Mouse (Mus musculus) brain, embryonic 18.5 days (tissue): Measurements from ENCODE around the gene Gm11554.
"Not testable (repeated sequence)": the region's sequence is repeated elsewhere in the genome, so short reads cannot be mapped to it uniquely, and the experiment has no call there.

Experiments used
- DNase-seq: peaks from one replicate; pipeline ENCODE4 v3.0.0-alpha.2; 2012; ENCODE audit warnings: low read depth, low spot score

Gm11554 gene

GRCm38 (mm10) chr11:99804346-99804745 is at the start of gene Gm11554:
Gene Gm11554 (minus strand): TSS chr11:99804446.
- DNase-seq = not testable (repeated sequence)

GRCm38 (mm10) chr11:99851508-99851907 is 47.3 kb upstream of the Gm11554 start, which contains the start of gene Krtap4-16:
Gene Krtap4-16 (minus strand): TSS chr11:99851608.
- DNase-seq = no peak

- DNase-seq = no peak
Measured at GRCm38 (mm10) chr11:99846746-99847145, 42.5 kb upstream of the Gm11554 start.

- no peak for DNase-seq
Measured at GRCm38 (mm10) chr11:99842185-99842584, 37.9 kb upstream of the Gm11554 start.

GRCm38 (mm10) chr11:99837966-99838365 is 33.7 kb upstream of the Gm11554 start, which contains the start of gene 2300003K06Rik:
Gene 2300003K06Rik (minus strand): TSS chr11:99838066.
- no peak for DNase-seq

- not testable (repeated sequence) for DNase-seq
Measured at GRCm38 (mm10) chr11:99815566-99815965, 11.3 kb upstream of the Gm11554 start, which contains the start of gene Gm11564. Gene Gm11564 (minus strand): TSS chr11:99815666.

- DNase-seq = not testable (repeated sequence)
Measured at GRCm38 (mm10) chr11:99809792-99810191, 5.5 kb upstream of the Gm11554 start, which contains the start of gene Krtap4-13. Gene Krtap4-13 (minus strand): TSS chr11:99809892.

GRCm38 (mm10) chr11:99798832-99799231 is 5.4 kb downstream of the Gm11554 start, which contains the start of gene Gm11569:
Gene Gm11569 (minus strand): TSS chr11:99798932.
- not testable (repeated sequence) for DNase-seq

GRCm38 (mm10) chr11:99793367-99793766 is 10.9 kb downstream of the Gm11554 start, which contains the start of gene Gm11596:
Gene Gm11596 (minus strand): TSS chr11:99793467.
- DNase-seq = no peak

GRCm38 (mm10) chr11:99784900-99785299 is 19.3 kb downstream of the Gm11554 start, which contains the start of gene Krtap4-9:
Gene Krtap4-9 (plus strand): TSS chr11:99785200.
- not testable (repeated sequence) for DNase-seq

- DNase-seq = no peak
Measured at GRCm38 (mm10) chr11:99780604-99781003, 23.6 kb downstream of the Gm11554 start, which contains the start of gene Krtap4-8. Gene Krtap4-8 (minus strand): TSS chr11:99780704.

GRCm38 (mm10) chr11:99778401-99778800 is 25.8 kb downstream of the Gm11554 start:
- no peak for DNase-seq

GRCm38 (mm10) chr11:99772813-99773212 is 31.4 kb downstream of the Gm11554 start, which contains the start of gene Gm11595:
Gene Gm11595 (minus strand): TSS chr11:99772913.
- DNase-seq = not testable (repeated sequence)

GRCm38 (mm10) chr11:99768410-99768809 is 35.8 kb downstream of the Gm11554 start:
- no peak for DNase-seq

- no peak for DNase-seq
Measured at GRCm38 (mm10) chr11:99758877-99759276, 45.4 kb downstream of the Gm11554 start.
